Mouse (Mus musculus) activated CD4-positive, CD25-positive, alpha-beta regulatory T cell, adult 4 months (primary cell): ENCODE results near the gene Wdr92. TPM values are rescaled to one million over a fixed set of nuclear protein-coding genes. Genes with fewer than 3 reads are reported as not detected.
A peak's percentile ranks its signal among the peaks of the same experiment; 100 is the strongest.
"Not testable (repeated sequence)": the region's sequence is repeated elsewhere in the genome, so short reads cannot be mapped to it uniquely, and the experiment has no call there.

Experiments used
- ATAC-seq: one replicate; pipeline ENCODE4 v1.8.0; 2017
- polyA plus RNA-seq, 2 experiments: library from polyadenylated mRNA; unstranded; fragments of 100-300 nt; shearing (Covaris generic); gene quantifications; one replicate each; pipeline ENCODE4 v1.2.1; 2017

Wdr92 gene
- polyA plus RNA-seq, 2 experiments from 2014 or later = 21.5 to 24.0 TPM

DNA sequence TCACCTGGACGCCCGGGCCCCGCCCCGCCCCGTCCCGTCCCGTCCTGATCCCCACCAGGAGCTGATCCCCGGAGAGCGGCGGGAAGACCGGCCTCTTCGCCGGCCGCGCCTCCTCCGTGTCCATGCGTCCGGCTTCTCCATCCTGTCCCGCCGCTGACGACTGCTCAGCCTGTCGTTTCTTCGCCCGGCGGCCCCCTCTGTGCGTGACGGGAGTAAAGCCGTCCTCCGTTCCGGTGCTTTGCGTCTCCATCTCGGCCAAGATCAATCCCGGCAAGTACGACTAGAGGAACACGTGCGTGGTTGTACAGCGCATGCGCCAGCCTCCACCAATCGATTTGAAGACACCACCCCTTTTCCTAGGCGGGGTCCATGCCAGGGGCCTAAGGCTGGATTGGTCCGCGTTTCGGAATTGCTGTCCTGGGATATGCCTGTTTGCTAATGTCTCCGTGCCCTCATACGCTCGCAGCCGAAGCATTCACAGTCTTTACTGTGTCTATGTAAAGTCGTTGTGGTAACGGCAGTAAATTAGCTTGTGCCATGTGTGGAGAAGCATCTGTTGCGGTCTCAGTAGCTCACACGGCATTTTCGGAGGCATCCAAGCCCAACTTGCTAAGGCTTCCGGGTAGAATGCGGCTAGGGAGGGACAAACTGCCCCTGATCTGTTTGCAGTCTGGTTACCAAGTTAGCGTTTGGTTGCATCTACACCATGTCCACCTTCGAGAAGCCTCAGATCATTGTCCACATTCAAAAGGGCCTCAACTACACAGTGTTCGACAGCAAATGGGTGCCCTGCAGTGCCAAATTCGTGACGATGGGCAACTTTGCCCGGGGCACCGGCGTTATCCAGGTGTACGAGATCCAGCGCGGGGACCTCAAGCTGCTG is 29.6 kb downstream of the Wdr92 start, which contains the start of gene Pno1:
Gene Pno1 (minus strand): TSS at position 311 of the 883 bp plus-strand sequence.
- peak; percentile 91 for ATAC-seq

DNA sequence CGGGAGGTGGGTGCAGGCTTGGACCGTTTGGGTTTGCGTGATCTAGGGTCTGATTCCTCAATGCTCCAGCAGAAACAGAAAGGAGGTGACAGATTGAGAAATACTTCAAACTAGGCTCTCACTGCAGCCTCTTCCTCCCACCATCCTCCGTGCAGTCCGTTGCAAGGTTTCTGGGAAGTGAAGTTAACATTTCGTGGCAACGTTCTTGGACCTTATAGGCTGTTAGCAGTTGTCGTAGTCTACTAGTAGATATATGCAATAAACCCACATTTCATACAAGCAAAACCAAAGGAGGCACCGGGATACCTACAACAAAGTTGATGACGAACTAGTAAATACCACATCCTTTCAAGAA is 30.2 kb downstream of the Wdr92 start:
- ATAC-seq = peak; percentile 14

GRCm38 (mm10) chr11:17212903-17213509 is 31.1 kb downstream of the Wdr92 start:
- no peak for ATAC-seq

DNA sequence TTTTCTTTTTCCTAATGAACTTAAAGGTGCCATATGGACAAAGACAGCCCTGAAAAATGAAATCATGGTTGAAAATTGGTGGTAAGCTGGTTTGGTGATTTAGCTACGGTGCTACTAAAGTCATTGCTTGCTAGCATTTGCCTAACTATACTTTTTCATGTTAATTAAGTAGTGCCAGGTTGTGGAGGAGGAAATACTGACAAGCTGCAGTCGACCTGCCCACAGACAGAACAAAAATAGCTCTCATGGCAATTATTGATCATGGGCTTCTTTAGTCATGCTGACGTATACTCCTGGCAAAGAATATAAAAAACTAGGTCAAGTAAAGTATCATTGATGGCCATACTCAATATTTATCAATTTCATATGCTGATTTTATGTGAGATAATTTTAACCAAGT is 33.6 kb downstream of the Wdr92 start:
- ATAC-seq = no peak

GRCm38 (mm10) chr11:17221126-17221525 is 39.2 kb downstream of the Wdr92 start:
- no peak for ATAC-seq

GRCm38 (mm10) chr11:17232792-17233191 is 50.9 kb downstream of the Wdr92 start:
- no peak for ATAC-seq

GRCm38 (mm10) chr11:17236449-17237037 is 54.6 kb downstream of the Wdr92 start:
- peak; percentile 49 for ATAC-seq

GRCm38 (mm10) chr11:17238598-17238997 is 56.7 kb downstream of the Wdr92 start:
- not testable (repeated sequence) for ATAC-seq

DNA sequence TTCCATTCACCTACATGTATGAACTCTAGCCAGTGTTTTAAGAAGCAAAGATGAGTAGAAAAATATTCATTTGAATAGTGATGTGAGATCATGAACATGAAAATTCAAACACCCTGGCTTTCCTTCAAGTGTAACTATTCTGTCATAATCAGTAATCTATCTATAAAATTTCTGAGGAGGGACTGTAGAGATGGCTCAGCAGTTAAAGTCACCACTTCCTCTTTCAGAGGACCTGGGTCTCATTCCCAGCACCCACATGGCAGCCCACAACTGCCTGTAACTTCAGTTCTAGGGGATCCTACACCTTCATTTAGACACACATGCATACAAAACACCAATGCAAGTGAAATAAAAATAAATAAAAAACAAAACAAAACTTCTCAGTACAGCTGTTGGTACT is 66.8 kb downstream of the Wdr92 start:
- ATAC-seq = no peak

- ATAC-seq = no peak
These were observed 75.0 kb downstream of the Wdr92 start for GRCm38 (mm10) chr11:17256813-17257365.

GRCm38 (mm10) chr11:17257443-17257842 is 75.5 kb downstream of the Wdr92 start, which contains the start of gene C1d:
Gene C1d, plus strand, starts transcription at chr11:17257579.
- peak; percentile 84 for ATAC-seq

DNA sequence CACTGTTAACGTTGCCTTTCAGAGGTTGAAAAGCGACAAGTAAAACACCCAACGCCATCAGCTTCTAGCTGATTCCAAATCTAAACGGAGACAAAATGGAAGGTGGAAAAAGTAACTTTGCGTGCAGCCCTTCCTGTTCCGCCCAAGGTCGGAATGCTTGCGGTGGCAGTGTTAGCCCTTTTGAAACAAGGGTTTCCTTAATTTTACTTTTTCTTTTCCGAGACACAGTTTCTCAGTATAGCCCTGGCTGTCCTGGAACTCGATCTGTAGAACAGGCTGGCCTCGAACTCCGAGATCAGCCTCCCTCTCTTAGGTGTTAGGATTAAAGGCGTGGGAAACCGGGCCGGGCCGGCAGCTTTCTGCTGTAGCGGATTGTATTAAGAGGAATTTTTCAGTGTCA is 76.0 kb downstream of the Wdr92 start:
- peak; percentile 66 for ATAC-seq

DNA sequence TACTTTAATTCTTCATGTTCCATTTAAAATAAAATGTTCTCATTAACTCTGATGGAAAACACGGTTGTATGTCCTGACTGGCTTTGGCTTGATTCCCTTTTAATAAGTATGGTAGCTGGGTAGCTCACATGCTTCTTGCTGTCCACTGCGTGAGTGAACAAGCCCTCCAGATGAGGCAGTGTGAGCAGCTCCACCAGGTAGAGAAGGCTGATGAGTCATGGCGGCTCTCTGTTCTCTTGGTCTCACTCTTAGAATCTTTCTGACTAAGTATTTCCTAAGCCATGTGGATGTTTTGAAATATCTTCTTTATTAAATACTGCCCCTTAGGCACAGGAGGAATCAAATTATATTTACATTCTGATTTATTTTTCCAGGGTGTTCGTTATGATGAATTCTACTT is 85.3 kb downstream of the Wdr92 start:
- no peak for ATAC-seq

DNA sequence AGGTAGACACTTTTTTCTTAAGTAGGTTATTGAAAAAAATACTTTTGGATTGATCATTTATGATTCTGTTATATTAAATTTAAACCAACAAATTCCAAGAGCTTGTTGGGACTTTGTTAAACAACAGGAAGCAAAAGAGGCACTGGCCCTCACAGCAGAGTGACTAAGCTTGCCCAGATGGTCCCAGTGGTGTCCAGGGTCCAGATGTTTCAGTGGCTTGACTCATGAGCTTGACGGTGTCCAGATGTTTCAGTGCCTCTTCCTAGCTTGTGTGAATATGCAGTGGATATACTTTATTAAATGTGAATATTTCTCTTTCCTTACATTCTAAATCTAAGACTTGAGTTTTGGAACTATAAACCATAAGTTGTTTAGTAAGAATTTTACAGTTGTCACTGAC is 86.9 kb downstream of the Wdr92 start:
- ATAC-seq = no peak

DNA sequence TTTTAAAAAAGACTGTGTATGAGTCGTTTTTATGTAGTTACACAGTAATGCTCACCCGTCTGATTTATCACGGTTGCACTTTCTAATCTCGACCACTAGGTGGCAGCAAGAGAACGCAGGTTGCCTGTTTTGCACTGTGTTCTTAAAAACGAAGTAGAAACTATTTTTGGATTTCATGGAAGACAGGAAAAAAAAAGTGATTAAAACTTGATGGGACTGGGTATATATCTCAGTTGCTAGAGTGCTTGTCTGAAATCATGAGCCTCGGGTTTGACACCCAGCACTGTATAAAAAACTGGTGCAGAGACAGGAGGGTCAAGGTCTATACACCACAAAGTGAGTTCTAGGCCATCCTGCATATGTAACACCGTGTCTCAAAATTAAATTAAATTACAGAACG is 98.1 kb downstream of the Wdr92 start:
- peak; percentile 71 for ATAC-seq

Other genes starting within 250 kb of the Wdr92 start
- gene Fbxo48, start 230.7 kb upstream of the Wdr92 start, polyA plus RNA-seq = 1 to 10 TPM in 1 of 2 experiments, under 1 TPM in 1; 0.79 to 1.3 TPM
- gene Cnrip1, start 130.5 kb upstream of the Wdr92 start, polyA plus RNA-seq = 1 to 10 TPM; 4.5 to 6.6 TPM
- 1 to 10 TPM; 4.1 to 10.0 TPM for gene Plek, start 129.7 kb upstream of the Wdr92 start, polyA plus RNA-seq
- gene Ppp3r1, start 22.8 kb upstream of the Wdr92 start, polyA plus RNA-seq = 10 to 100 TPM; 23.5 TPM
- 10 to 100 TPM; 36.6 to 43.5 TPM for gene Pno1, start 29.5 kb downstream of the Wdr92 start, polyA plus RNA-seq
- 100 to 1,000 TPM in 1 of 2 experiments, 10 to 100 TPM in 1; 75.8 to 109 TPM for gene C1d, start 75.5 kb downstream of the Wdr92 start, polyA plus RNA-seq